Comparison of ENCODE assay signal across 1 mouse cellular context in the genomic region with DNA sequence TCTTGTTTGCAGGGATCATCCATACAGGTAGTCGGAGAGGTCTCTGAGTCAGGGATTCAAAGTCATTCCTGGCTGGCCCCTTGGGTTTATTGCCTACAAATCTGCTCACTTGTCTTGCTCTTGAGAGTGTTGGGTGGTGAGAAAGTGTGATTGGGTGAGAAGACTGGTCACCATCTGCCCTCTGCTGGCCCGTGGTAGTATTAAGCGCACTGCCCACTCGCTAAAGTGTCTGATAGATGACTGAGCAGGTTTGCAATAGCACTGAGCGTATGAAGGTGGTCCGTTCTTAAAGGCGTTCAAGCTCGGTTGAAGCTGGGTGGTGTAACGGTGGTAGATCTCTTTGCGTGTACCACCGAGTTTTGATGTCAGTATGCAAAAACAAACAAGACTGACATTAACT.
TF ChIP-seq lines count a peak whose summit lies in the region.

No protein-coding gene starts in this region.

TF ChIP-seq in CH12.LX, 34 proteins besides CTCF, POLR2A, EP300 and RAD21:
- TF ChIP-seq ZC3H11A (IDR thresholded peaks at IDR 0.05; ENCODE audit: low read depth, low read length) (0 out of 2 replicates have a peak, but pooled peaks have one; percentile 4), POLR2AphosphoS2 (IDR thresholded peaks at IDR 0.05; ENCODE audit: low read depth, low read length) (no peak), MAFK (IDR thresholded peaks at IDR 0.05; ENCODE audit: insufficient replicate concordance, low read length) (no peak), SMC3 (IDR thresholded peaks at IDR 0.05; ENCODE audit: low read depth, low read length) (peak; percentile 79), HCFC1 (IDR thresholded peaks at IDR 0.05; ENCODE audit: low read depth, low read length) (no peak), NELFE (IDR thresholded peaks at IDR 0.05; ENCODE audit: low read depth, low read length) (no peak; the same call in 1 of the 2 replicates), CHD2 (IDR thresholded peaks at IDR 0.05; ENCODE audit: low read length) (no peak), MEF2A (IDR thresholded peaks at IDR 0.05; ENCODE audit: borderline replicate concordance, low read depth, low read length) (peak; percentile 40; the same call in 1 of the 2 replicates), KAT2A (IDR thresholded peaks at IDR 0.05; ENCODE audit: insufficient replicate concordance, low read length) (no peak)
